Mouse (Mus musculus): Measurements from ENCODE around the gene Rbpj. TPM values are rescaled to one million over a fixed set of nuclear protein-coding genes. Genes with fewer than 3 reads are reported as not detected.
"Not testable (repeated sequence)": the region's sequence is repeated elsewhere in the genome, so short reads cannot be mapped to it uniquely, and the experiment has no call there.

Gene Rbpj
- total RNA-seq, 2 experiments from 2014 or later, result 24.3 to 27.0 TPM

DNA sequence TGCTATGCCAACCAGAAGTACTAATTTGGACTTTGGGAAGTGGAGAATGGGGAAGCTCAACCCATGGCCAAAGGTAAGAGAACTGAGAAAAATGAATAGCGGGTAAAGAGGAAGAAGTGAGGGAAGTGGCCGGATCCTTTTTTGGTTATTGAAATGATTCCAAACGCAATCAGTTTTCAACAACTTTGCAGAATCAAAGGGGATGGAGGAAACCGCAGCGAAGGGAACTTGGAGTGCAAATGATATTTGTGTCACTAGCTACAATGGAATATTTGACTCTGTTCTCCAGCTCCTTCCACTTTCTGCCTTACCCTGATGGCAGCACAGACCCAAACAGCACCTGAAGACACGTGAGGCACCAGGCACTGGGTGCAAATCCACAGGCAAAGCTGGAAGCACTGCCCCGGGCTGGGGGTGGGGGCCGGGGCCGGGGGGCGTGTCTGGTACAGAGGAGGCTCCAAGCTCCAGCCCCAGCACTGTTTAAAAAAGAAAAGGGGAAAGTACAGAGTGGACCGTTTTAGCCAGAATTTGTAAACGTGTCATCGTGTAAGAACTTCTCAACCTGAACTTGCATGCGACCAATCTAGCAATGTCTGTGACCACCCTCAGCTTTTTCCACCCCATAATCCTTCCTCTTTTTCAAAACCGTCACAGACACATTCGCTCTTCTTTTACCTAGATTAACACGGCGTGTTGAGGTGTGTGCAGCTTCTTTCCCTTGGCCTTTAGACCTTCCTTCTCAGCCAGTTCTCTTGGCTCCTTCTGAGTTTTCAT is 74.1 kb downstream of the Rbpj start:
- DNase-seq (ENCODE audit: low spot score in 2 of 2), result no peak
- intact Hi-C loops (cut with DNase I), result no loop called here

DNA sequence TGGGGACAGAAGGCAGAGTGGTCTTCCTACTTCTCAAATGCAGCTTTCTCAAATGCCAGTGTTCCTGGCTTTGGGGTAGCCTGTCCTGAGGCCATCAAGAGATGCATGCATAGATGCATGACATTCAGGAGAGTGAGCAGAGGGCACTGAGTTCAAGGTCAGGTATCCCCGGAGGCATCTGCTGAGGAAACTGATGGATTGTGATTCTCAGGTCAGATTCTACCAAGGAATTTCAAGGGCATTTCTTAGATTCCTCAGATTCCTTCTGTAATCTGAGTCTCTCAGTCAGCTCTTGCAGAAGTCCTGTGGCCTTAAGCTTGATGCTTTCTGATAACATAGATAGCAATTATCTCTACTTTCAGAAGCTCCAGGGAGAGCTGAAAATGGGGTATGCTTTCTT is 76.1 kb downstream of the Rbpj start:
- DNase-seq (ENCODE audit: low spot score in 2 of 2), result no peak
- intact Hi-C loops (cut with DNase I), result no loop called here

DNA sequence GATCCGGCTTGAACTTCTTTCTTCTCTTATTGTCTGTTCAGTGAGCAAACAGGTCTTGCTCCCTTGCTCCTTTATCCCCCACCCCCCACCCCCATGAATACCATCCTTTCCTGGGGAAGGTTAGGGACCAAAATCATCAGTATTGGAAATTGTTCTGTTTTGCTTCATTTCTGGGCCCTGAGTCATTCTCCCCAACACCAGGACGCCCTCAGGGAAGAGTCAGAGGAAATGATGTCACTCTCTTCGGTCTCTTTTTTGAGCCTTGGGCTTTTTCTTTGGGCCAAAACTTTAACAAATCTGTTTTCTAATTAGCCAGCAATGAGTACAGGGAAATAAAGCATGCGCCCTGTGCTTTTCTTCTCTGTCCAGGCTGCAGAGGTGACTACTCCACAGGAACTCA is 77.4 kb downstream of the Rbpj start:
- no peak for DNase-seq (ENCODE audit: low spot score in 2 of 2)
- intact Hi-C loops (cut with DNase I), result no loop called here

DNA sequence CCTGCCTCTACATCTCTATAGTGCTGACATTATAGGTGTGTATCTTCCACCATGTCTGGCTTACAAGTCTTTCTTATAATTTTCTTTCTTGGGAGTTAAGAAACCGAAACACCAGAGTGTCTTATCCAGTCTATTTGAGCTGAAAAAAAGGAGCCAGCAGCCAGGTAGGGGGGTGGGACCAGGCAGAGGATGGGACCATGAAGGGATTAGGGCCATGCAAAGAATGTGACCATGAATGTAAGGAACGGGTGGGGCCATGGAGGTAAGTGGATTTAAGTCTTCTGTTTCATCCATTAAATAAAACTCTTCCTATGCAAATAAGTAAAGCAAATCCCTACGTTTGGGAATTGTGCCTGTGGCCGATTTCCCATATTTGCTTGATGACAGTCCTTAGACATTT is 78.0 kb downstream of the Rbpj start:
- intact Hi-C loops (cut with DNase I), result no loop called here
- DNase-seq (ENCODE audit: low spot score in 2 of 2), result no peak

DNA sequence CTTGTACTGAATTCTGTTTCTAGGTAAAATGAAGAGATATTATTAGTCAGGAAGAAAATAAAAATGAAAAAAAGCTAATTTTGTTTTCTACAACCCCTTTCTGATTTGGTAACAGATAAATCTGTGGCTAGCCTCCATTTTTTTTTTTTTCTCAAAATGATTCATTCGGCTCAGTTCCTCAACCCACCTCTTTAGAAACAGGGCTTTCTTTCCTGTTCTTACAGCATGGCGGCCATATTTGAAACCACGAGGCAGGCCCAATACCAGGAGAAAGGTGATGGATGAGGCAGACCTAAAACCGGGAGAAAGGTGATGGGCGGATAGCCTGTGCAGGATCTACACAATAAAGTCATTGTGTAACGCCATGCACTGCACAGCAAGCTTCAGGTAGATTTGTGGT is 80.5 kb downstream of the Rbpj start:
- DNase-seq (ENCODE audit: low spot score in 2 of 2), result no peak
- intact Hi-C loops (cut with DNase I), result no loop called here

DNA sequence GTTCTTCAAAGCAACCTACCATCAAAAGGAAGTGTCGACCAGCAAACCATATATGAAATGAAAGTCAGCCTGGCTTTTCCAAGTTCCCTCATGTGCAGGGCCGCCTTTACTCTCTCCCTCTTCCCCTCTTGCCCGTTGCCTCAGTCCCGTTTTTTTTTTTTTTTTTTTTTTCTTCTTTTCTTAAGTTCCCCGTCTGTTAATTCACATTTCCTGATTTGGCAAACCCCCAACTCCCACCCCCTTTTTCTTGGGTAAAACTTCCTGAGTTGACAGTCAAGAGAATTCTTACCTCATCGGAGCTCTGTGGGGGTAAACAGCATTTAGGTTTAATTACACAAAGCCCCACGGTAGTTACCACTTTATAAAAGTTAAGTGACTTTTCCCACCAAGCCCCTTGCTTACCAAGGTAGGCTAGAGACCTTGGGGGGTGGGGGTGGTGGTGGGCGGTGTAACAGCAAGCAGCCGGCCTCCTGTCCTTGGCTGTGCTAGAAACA is 81.1 kb downstream of the Rbpj start:
- intact Hi-C loops (cut with DNase I), result no loop called here
- no peak for DNase-seq (ENCODE audit: low spot score in 2 of 2)

DNA sequence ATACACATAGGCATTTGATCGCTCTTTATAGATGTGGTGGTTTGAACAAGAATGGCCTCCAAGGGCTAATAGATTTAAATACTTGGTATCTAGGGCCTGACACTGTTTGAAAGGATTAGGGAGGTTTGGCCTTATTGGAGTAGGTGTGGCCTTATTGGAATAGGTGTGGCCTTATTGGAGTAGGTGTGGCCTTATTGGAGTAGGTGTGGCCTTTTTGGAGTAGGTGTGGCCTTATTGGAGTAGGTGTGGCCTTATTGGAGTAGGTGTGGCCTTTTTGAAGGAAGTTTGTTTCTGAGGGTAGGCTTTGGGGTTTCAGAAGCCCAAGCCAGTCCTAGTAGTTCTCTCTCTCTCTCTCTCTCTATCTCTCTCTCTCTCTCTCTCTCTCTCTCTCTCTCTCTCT is 84.4 kb downstream of the Rbpj start:
- DNase-seq (ENCODE audit: low spot score in 2 of 2); intact Hi-C loops (cut with DNase I): not testable (repeated sequence)

DNA sequence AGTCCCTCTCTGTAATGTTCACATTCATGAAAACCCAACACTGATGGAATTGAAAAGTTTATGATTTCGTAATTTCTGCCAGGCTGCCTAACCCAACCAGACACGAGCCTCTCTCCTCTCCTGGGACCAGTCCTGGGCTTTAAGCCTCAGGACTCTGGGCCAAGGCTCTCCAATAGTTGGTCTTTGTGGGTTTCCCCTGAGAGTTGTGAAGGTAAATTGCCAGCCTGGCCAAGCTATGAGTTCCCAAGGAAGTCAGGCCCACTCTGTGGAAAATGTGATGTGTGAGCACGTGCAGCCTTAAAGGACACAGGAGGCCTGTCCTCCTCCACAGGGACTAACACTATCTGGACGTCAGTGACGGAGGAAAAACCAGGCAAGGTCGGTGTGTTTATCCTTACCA is 85.4 kb downstream of the Rbpj start:
- DNase-seq (ENCODE audit: low spot score in 2 of 2), result no peak
- intact Hi-C loops (cut with DNase I), result no loop called here

DNA sequence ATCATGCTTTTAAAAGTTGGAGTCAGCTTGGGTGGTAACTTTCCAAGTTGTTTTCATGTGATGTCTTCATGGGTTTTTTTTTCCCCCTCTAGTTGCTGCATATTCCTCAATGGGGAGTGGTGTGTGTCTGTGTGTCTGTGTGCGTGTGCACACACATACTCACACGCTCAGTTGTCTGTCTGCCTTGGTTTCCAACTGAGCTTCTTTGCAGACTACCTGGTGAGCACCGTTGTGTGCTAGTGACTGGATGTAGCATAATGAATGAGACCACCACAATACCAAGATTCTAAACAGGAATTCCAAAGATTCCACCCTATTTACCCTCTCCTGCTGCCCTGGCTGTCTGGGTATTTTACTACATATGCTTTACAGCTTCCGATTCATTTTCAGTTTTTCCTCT is 86.0 kb downstream of the Rbpj start:
- DNase-seq (ENCODE audit: low spot score in 2 of 2), result no peak
- intact Hi-C loops (cut with DNase I), result no loop called here

DNA sequence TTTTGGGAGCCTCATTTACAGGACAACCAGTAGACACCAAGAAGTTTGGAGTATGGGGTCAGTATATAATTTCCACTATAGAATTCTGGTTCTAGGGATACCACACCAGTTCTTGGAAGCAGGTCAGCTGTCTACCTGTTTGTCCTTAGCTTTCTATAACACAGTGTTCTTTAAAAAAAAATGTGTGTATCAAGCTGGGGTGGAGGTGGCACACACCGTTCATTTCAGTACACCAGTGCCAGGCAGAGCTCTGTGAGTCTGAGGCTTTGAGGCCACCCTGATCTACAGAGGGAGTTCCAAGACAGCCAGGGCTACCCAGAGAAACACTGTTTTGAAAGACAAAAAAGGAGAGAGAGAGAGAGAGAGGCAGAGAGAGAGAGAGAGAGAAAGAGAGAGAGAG is 87.3 kb downstream of the Rbpj start:
- DNase-seq (ENCODE audit: low spot score in 2 of 2), result no peak
- intact Hi-C loops (cut with DNase I), result no loop called here

DNA sequence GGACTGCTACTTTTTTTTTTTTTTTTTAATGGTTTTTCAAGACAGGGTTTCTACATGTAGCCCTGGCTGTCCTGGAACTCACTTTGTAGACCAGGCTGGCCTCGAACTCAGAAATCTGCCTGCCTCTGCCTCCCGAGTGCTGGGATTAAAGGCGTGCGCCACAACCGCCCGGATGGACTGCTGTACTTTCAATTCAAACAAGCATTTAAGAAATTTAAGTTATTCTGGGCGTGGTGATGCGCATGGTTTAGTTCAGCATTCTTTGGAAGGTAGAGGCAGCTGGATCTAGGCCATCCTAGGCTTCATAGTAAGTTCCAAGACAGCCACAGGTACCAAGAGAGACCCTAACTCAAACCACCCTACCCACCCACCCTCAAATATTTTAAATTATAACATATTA is 88.2 kb downstream of the Rbpj start:
- intact Hi-C loops (cut with DNase I), result no loop called here

DNA sequence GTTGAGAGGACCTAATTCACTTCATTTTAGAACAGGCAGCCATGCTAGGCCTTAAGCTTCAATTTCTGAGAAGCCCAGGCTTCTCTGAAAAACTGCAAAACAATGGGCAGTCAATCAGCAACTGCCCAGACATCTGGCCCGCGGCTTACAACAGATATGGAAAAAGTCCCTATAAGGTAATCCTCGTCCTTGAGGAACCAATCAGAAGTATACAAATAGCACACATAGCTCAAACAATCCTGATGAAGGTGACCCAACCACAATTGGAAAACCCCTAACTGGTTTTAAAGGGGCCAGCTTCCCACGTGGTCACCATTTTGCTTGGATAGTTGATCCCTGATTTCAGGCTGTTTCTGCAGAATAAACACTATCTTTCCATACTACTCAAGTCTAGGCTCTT is 89.0 kb downstream of the Rbpj start:
- intact Hi-C loops (cut with DNase I), result no loop called here
- no peak for DNase-seq (ENCODE audit: low spot score in 2 of 2)

More for the DNA sequence above, 88.2 kb downstream of the Rbpj start:
- DNase-seq (ENCODE audit: low spot score in 2 of 2), result no peak

DNA sequence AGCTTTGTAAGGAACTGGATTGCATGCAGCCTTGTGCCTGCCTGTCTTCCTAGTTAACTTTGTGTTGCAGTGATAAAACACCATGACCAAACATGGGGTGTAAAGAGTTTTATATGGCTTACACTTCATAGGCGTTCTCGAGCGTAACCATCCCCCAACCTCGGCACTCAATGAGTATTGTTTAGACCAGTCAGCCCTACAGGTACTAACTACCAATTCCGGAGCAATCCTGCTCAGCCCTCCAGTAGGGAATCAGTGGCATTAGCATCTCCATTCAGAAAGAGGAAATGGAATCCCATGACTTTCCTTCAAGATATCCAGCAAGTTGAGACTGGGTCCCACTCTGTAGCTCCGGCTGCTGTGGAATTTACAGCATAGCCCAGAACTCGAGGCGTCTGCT is 89.5 kb downstream of the Rbpj start:
- intact Hi-C loops (cut with DNase I), result no loop called here
- no peak for DNase-seq (ENCODE audit: low spot score in 2 of 2)

DNA sequence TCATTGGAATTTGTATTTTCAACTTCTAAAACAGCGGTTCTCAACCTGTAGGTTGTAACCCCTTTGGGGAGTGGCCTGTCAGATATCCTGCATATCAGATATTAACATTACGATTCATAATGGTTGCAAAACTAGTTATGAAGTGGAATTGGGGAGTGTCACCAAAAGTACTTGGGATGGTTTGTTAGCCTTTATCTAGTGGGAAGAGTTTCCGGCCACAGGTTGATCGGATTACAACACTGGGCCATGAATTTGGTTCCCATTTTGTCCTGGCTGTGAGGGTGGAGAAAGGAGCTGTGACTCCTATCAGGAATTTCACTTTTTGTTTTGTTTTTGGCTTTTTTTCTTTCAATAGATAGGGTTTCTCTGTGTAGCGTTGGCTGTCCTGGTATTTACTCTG is 90.0 kb downstream of the Rbpj start:
- intact Hi-C loops (cut with DNase I), result no loop called here

DNA sequence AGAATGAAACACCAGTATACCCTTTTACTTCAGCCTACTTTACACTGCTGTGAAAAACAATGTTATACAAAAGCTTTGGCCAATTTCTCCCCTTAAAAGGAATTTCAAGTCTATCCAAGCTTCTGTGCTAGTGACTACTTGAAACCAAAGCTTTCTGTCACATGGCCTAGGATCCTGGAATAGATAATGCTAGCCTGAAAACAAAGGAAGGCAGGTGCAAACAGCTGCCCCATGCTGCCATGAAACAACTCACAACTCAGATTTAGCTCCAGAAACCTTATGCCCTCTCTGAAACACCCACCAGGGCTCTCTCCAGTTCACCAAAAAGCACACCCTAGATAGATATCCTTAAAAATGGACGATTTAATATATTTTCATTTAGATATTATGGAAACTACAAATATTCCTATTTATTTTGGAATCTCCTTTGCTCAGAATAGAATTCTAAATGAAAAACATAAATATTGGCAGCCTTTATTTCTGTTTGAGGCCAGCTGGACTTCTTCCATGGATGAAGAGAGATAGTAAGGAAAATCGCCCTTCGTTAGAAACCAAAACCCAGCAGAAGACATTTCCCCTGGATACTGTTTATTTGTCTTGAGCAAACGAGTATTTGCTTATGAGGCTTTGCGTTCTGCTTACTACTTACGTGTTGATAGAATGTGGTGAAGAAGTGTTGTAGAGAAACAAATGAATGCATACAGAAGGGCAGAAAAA is 91.8 kb downstream of the Rbpj start:
- intact Hi-C loops (cut with DNase I), result no loop called here

More for the DNA sequence above, 90.0 kb downstream of the Rbpj start:
- no peak for DNase-seq (ENCODE audit: low spot score in 2 of 2)

DNA sequence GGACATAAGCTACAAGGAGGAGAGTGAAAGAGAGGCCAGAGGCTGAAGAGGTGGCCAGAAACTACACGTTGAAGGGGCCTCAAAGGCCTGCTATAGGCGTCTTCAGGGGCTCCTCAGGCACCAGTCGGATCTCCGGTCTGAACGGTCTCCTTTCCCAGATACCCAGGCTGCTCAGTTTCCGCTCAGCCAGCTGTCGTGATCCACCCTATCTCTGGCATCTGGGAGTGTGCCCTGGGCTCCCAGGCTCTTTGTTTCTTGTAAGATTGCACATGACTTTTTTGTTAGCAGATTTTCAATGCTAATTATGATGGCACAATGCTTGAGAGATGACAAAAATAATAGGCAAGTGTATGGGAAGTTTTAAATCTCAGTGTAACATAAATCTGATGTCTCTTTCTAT is 95.2 kb downstream of the Rbpj start:
- intact Hi-C loops (cut with DNase I), result no loop called here
- DNase-seq (ENCODE audit: low spot score in 2 of 2), result no peak

More for the DNA sequence above, 91.8 kb downstream of the Rbpj start:
- no peak for DNase-seq (ENCODE audit: low spot score in 2 of 2)

DNA sequence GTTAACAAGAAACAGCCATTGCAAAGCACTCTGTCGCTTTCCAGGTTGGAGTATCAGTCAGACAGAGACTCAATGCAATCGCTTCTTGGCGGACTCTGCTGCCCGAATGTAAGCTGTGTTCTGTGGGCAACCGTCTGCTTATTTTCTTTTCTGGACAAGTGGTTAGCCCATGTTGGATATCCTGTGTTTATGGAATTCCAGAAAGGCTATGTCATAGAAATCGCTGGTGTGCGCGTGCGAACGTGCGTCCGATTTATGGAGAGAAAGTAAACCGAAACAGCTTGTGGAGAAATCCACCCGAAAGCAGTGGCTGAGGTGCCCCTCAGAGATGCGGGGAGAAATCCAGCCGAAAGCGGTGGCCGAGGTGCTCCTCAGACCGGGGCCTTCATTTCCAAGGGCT is 98.4 kb downstream of the Rbpj start:
- no peak for DNase-seq (ENCODE audit: low spot score in 2 of 2)
- intact Hi-C loops (cut with DNase I), result no loop called here

DNA sequence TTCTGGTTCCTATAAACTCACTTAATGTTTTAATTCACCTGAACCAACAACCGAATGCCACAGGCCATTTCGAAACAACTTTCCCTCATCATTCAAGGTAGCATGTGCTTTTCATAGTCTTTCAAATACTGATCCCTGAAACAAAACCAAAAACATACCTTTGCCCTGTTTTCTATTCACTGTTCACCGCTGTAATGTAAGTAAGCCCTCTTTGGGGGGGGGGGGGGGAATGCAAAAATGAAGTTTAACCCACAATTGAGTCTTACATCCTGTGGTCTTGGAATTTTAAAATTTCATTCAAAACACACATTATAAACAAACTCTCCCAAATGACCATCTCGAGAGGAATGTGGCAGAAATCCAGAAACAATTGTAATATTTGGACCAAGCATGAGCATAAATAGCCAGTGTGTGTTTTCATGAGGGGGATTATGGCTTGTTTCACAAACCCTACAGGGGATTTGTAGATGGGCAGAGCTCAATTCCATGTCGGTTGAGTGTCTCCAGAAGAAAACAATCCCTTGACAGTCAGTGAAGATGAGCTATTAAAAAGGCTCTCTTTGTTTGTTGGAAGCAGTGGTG is 99.4 kb downstream of the Rbpj start:
- no peak for DNase-seq (ENCODE audit: low spot score in 2 of 2)
- intact Hi-C loops (cut with DNase I), result no loop called here

DNA sequence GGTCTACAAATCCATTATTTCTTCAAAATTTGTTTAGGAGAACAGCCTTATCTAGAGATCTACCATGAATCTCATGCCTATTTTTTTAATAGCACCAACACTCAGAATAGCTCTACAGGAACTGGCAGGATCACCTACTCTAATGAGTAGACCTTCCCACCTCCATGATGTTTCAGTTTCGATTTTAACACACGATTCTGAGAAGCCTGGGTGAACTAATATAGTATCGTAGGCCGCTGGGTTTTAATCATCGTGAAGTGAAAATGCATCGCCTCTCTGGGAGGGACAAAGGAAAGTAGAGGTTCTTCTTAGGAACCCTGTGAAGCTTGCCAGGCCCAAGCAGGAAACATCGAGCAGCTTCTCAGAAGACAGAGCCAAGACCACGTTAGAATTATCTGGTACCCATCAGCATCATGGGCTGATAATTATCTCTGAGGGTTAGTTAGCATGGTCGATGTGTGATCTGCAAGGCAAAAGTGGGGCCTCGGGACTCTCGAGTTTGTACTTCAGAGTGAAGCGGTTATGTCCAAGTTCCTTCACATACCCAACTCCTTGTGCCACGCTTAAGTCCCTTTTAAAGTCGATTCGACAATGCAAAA is 100.6 kb downstream of the Rbpj start:
- DNase-seq (ENCODE audit: low spot score in 2 of 2), result no peak
- intact Hi-C loops (cut with DNase I), result no loop called here

DNA sequence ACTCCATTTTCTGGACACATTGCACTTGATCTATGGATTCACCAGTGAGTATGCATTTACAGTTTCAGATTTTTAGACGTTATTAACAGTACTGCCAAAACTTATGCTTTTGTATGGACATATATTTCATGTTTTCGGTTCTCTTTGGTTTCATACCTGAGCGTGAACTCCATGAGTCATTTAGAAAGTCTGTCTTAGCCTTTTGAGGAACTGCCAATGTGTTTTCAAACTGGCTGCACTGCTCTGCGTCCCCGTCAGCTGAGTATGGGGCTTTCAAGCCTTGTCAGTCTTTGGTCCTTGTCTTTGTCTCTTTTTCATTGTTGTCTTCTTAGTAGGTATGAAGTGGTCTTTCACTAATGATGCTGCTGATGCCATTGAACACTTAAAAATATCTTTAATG is 106.5 kb downstream of the Rbpj start:
- no peak for DNase-seq (ENCODE audit: low spot score in 2 of 2)
- intact Hi-C loops (cut with DNase I), result no loop called here
